Mouse (Mus musculus) thymus, adult 2 months (tissue): ENCODE data around the gene March9.

Experiments used
- CTCF ChIP-seq: fragments of 200-500 bp; IDR thresholded peaks from 2 replicates; pipeline ENCODE4 v1.5.1; 2012; ENCODE audit warnings: mild to moderate bottlenecking, control low read depth, low read length, moderate library complexity, borderline replicate concordance; ENCODE audit not compliant: control insufficient read depth, poor library complexity, insufficient read depth; ENCODE audit errors: extremely low read depth
- POLR2A ChIP-seq: fragments of 200-500 bp; IDR thresholded peaks from 2 replicates; pipeline ENCODE4 v1.6.1; 2012; ENCODE audit warnings: mild to moderate bottlenecking, low read length, control low read depth, moderate library complexity; ENCODE audit not compliant: control insufficient read depth, poor library complexity, insufficient read depth; ENCODE audit errors: extremely low read depth

DNA sequence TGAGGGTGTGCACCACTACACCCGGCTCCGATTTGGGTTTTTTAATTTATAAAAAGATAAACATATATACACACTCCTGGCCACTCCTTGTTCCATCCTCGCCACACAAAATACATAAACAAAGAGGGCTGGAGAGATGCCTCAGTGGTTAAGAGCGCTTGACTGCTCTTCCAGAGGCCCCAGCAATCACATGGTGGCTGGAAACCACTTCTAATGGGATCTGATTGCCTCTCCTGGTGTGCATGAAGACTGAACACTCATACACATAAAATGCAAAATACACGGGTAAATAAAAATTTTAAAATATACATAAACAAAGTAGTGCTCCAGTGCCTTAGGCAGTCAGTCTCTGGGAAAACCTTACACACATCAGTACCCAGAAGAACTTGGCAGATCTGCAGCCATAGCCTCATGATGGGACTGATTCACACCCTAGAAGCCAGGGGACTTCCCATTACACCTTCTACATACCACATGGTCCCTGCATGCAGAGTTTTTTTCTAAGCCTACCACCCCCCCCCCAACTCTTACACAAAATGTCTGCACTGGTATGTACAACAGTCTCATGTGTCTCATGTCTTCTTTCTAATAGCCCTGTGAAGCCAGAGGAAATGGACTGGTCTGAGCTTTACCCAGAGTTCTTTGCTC lies 17.4 kb downstream of the March9 start:
- TF ChIP-seq CTCF (no peak), POLR2A (no peak)
